Mouse (Mus musculus) thymus, adult 2 months (tissue): ENCODE measurements around the gene Tada1. TPM values are rescaled to one million over a fixed set of nuclear protein-coding genes. Genes with fewer than 3 reads are reported as not detected.

Experiments used
- DNase-seq: peaks from one replicate; pipeline ENCODE4 v3.0.0; 2021
- H3K27ac ChIP-seq: fragments of 200-500 bp; 2 replicates; pipeline ENCODE4 v1.5.1; 2012; ENCODE audit warnings: low read length, control low read depth; ENCODE audit not compliant: control insufficient read depth, insufficient read depth
- H3K27me3 ChIP-seq: fragments of 200-500 bp; 2 replicates; pipeline ENCODE4 v1.6.1; 2012; ENCODE audit warnings: mild to moderate bottlenecking, low read length, moderate library complexity, mixed read lengths; ENCODE audit not compliant: control insufficient read depth, insufficient read depth
- H3K36me3 ChIP-seq: fragments of 200-500 bp; 2 replicates; pipeline ENCODE4 v1.6.1; 2012; ENCODE audit warnings: mild to moderate bottlenecking, low read length, moderate library complexity; ENCODE audit not compliant: control insufficient read depth, insufficient read depth
- H3K4me1 ChIP-seq: fragments of 200-500 bp; replicated peaks from 2 replicates; pipeline ENCODE4 v1.6.1; 2012; ENCODE audit warnings: low read length; ENCODE audit not compliant: control insufficient read depth, insufficient read depth
- H3K4me3 ChIP-seq: fragments of 200-500 bp; 2 replicates; pipeline ENCODE4 v1.5.1; 2012; ENCODE audit warnings: mild to moderate bottlenecking, low read length, control low read depth, moderate library complexity; ENCODE audit not compliant: control insufficient read depth, insufficient read depth
- CTCF ChIP-seq: fragments of 200-500 bp; IDR thresholded peaks from 2 replicates; pipeline ENCODE4 v1.5.1; 2012; ENCODE audit warnings: mild to moderate bottlenecking, control low read depth, low read length, moderate library complexity, borderline replicate concordance; ENCODE audit not compliant: control insufficient read depth, poor library complexity, insufficient read depth; ENCODE audit errors: extremely low read depth
- POLR2A ChIP-seq: fragments of 200-500 bp; IDR thresholded peaks from 2 replicates; pipeline ENCODE4 v1.6.1; 2012; ENCODE audit warnings: mild to moderate bottlenecking, low read length, control low read depth, moderate library complexity; ENCODE audit not compliant: control insufficient read depth, poor library complexity, insufficient read depth; ENCODE audit errors: extremely low read depth
- WGBS: fragments of 180-500 bp; shearing (Covaris S2); methylation state at CpG from one replicate; pipeline ENCODE4 v1.1.7; 2018; 5-methylcytosine and 5-hydroxymethylcytosine counted together
- polyA plus RNA-seq: library from polyadenylated mRNA; depleted of rRNA; stranded (reverse); fragments of >200 nt; gene quantifications from 2 replicates; pipeline ENCODE4 v1.2.3, GENCODE M21; 2012

The Tada1 gene
- polyA plus RNA-seq, 1 experiment: 35.4 TPM

GRCm38 (mm10) chr1:166360896-166361295, 18.0 kb upstream of the Tada1 start:
- Histone ChIP-seq H3K4me3 (no peak overlapping the region), H3K4me1 (no peaks in the 10 kb centered on the region), H3K27me3 (no peaks in the 10 kb centered on the region), H3K27ac (no peak overlapping the region), H3K36me3 (no peaks in the 10 kb centered on the region)
- WGBS: 75% methylated on average over 5 of the region's 5 CpGs
- no peak for TF ChIP-seq POLR2A
- TF ChIP-seq CTCF: no peak
- DNase-seq: no peak

- Histone ChIP-seq H3K27ac (no peak overlapping the region), H3K4me3 (no peak overlapping the region), H3K4me1 (no peaks in the 10 kb centered on the region), H3K27me3 (no peaks in the 10 kb centered on the region), H3K36me3 (no peaks in the 10 kb centered on the region)
- no peak for TF ChIP-seq POLR2A
- TF ChIP-seq CTCF: no peak
- 78% methylated on average over 3 of the region's 3 CpGs for WGBS
- DNase-seq: no peak
Observed at GRCm38 (mm10) chr1:166361842-166362241, 17.1 kb upstream of the Tada1 start.

- Histone ChIP-seq H3K27ac (no peak overlapping the region), H3K4me1 (no peaks in the 10 kb centered on the region), H3K4me3 (no peak overlapping the region), H3K27me3 (no peaks in the 10 kb centered on the region), H3K36me3 (no peaks in the 10 kb centered on the region)
- WGBS: 91% methylated on average over 3 of the region's 3 CpGs
- DNase-seq: no peak
- no peak for TF ChIP-seq CTCF
- TF ChIP-seq POLR2A: no peak
Observed at GRCm38 (mm10) chr1:166362659-166363058, 16.2 kb upstream of the Tada1 start.

GRCm38 (mm10) chr1:166363122-166363521, 15.8 kb upstream of the Tada1 start:
- H3K27me3 ChIP-seq: no peaks in the 10 kb centered on the region
- DNase-seq: no peak
- H3K36me3 ChIP-seq: no peaks in the 10 kb centered on the region
- TF ChIP-seq POLR2A (no peak), CTCF (no peak)
- no peak overlapping the region for H3K4me3 ChIP-seq
- no peaks in the 10 kb centered on the region for H3K4me1 ChIP-seq
- H3K27ac ChIP-seq: no peak overlapping the region

GRCm38 (mm10) chr1:166377171-166377570, 1.7 kb upstream of the Tada1 start:
- WGBS: 94% methylated on average over 6 of the region's 6 CpGs
- H3K4me3 ChIP-seq: no peak overlapping the region
- no peak for TF ChIP-seq CTCF
- no peak for TF ChIP-seq POLR2A
- no peak for DNase-seq
- no peaks in the 10 kb centered on the region for H3K27me3 ChIP-seq
- H3K27ac ChIP-seq: no peak overlapping the region
- peaks cover 7% of the 10 kb centered on the region for H3K4me1 ChIP-seq
- no peaks in the 10 kb centered on the region for H3K36me3 ChIP-seq

GRCm38 (mm10) chr1:166378431-166379012, 375 bp upstream of the Tada1 start:
- Histone ChIP-seq H3K4me1 (peaks cover 7% of the 10 kb centered on the region), H3K27me3 (no peaks in the 10 kb centered on the region), H3K27ac (no peak overlapping the region), H3K36me3 (peaks cover 3% of the 10 kb centered on the region; the same call in 1 of the 2 replicates), H3K4me3 (peak overlapping the region; percentile 44)
- WGBS: 9% methylated on average over 21 of the region's 21 CpGs
- DNase-seq: no peak
- no peak for TF ChIP-seq POLR2A
- no peak; the same call in 1 of the 2 replicates for TF ChIP-seq CTCF

- H3K27me3 ChIP-seq: no peaks in the 10 kb centered on the region
- 1% methylated on average over 39 of the region's 41 CpGs for WGBS
- peaks cover 8% of the 10 kb centered on the region for H3K36me3 ChIP-seq
- TF ChIP-seq POLR2A (0 out of 2 replicates have a peak, but pooled peaks have one; percentile 38), CTCF (peak; percentile 28; the same call in 1 of the 2 replicates)
- DNase-seq: peak; percentile 73
- H3K27ac ChIP-seq: peak overlapping the region; percentile 20; the same call in 1 of the 2 replicates
- H3K4me1 ChIP-seq: peaks cover 7% of the 10 kb centered on the region
- H3K4me3 ChIP-seq: peak overlapping the region; percentile 62
Observed at GRCm38 (mm10) chr1:166379630-166380231, 834 bp downstream of the Tada1 start.
